Mouse (Mus musculus) limb, embryonic 13.5 days (tissue): ENCODE measurements around the gene Scgb1b18. TPM values are rescaled to one million over a fixed set of nuclear protein-coding genes. Genes with fewer than 3 reads are reported as not detected.
"Not testable (repeated sequence)": the region's sequence is repeated elsewhere in the genome, so short reads cannot be mapped to it uniquely, and the experiment has no call there.

ENCODE experiments used
- ATAC-seq: fragments of 200-750 bp; cut with Nextera tagmentation; 2 replicates; pipeline ENCODE4 v1.8.0; 2017; ENCODE audit warnings: low read depth, moderate number of reproducible peaks, moderate TSS enrichment; ENCODE audit not compliant: low FRiP score
- H3K27ac ChIP-seq: fragments of 300-500 bp; sonication (generic); 2 replicates; pipeline ENCODE4 v1.5.1; 2015; ENCODE audit warnings: inconsistent platforms, mild to moderate bottlenecking, moderate library complexity
- H3K27me3 ChIP-seq: fragments of 300-500 bp; sonication (generic); 2 replicates; pipeline ENCODE4 v1.6.1; 2015; ENCODE audit warnings: mild to moderate bottlenecking, inconsistent platforms
- H3K36me3 ChIP-seq: fragments of 300-500 bp; sonication (generic); 2 replicates; pipeline ENCODE4 v1.6.1; 2015; ENCODE audit warnings: inconsistent platforms, mild to moderate bottlenecking, moderate library complexity
- H3K4me1 ChIP-seq: fragments of 300-500 bp; sonication (generic); 2 replicates; pipeline ENCODE4 v1.6.1; 2015; ENCODE audit warnings: inconsistent platforms
- H3K4me2 ChIP-seq: fragments of 300-500 bp; sonication (generic); replicated peaks from 2 replicates; pipeline ENCODE4 v1.6.1; 2015; ENCODE audit warnings: inconsistent platforms, mild to moderate bottlenecking, moderate library complexity
- H3K4me3 ChIP-seq: fragments of 300-500 bp; sonication (generic); 2 replicates; pipeline ENCODE4 v1.5.1; 2015; ENCODE audit warnings: moderate library complexity, mild to moderate bottlenecking, inconsistent platforms
- H3K9ac ChIP-seq: fragments of 300-500 bp; sonication (generic); 2 replicates; pipeline ENCODE4 v1.6.1; 2015; ENCODE audit warnings: mild to moderate bottlenecking, inconsistent platforms
- H3K9me3 ChIP-seq: fragments of 300-500 bp; sonication (generic); 2 replicates; pipeline ENCODE4 v1.6.1; 2016; ENCODE audit warnings: inconsistent platforms
- WGBS: fragments of 180-500 bp; shearing (Covaris S2); methylation state at CpG from one replicate; pipeline ENCODE4 v1.1.7; 2015; 5-methylcytosine and 5-hydroxymethylcytosine counted together
- polyA plus RNA-seq: library from polyadenylated mRNA; unstranded; fragments of >200 nt; fragmentation: Nextera tagmentation; extraction: Ambion mirVana; gene quantifications from 2 replicates; pipeline ENCODE4 v1.2.1, GENCODE M21; 2015

The Scgb1b18 gene
- not detected in 2 replicates for polyA plus RNA-seq

DNA sequence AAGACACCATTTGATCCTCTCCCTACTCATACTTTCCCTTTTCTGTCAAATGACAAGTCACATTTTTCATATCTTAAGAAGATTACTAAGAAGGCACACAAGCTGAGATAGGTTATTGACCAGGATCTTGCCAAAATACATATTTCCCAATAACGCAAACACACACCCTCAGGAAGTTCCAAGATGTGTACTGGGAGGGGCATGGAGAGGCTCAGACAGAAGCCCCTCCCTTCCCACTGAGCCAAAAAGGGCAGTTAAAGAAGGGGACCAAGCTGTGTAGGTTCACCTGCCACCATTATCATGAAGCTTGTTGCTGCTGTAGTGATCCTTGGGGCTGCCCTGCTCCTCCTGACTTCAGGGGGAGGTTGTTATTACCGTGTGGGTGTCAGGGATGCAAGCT lies at the start of gene Scgb1b18:
TSS of gene Scgb1b18 (plus strand) at position 301 of the 400 bp plus-strand sequence.
- not testable (repeated sequence) for H3K9ac ChIP-seq, H3K4me1 ChIP-seq, H3K36me3 ChIP-seq, H3K4me3 ChIP-seq, ATAC-seq, H3K9me3 ChIP-seq, H3K27ac ChIP-seq, H3K4me2 ChIP-seq, H3K27me3 ChIP-seq
- no CpG with 5 or more reads among the region's 2 CpGs for WGBS

DNA sequence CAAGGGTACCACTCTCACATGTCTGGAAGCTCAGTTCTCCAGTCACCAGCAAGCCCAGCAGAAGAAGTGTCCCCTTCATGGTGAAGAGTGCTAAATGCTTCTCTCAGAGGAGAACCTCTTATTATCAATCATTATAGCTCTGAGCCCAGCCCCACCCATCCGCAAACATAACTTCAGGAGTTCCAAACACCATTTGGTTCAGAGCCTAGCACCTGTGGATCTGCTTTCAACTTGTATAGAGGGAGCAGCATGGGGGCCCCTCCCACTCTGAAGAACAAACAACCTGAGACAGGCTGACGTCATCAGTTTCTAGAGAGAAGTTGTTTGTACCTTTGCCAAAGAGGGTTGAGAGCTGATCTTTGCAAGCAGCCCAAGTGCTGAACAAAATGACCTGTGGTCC lies 11.6 kb upstream of the Scgb1b18 start, which contains the start of gene Scgb2b18:
TSS of gene Scgb2b18 (minus strand) at position 101 of the 400 bp plus-strand sequence.
- H3K27ac ChIP-seq, H3K9me3 ChIP-seq, H3K27me3 ChIP-seq, H3K36me3 ChIP-seq, H3K4me3 ChIP-seq, H3K4me2 ChIP-seq, ATAC-seq, H3K9ac ChIP-seq, H3K4me1 ChIP-seq: not testable (repeated sequence)
- 80% methylated on average over 2 of the region's 2 CpGs for WGBS

Other genes with a start within 250 kb of the Scgb1b18 start
- not detected in 2 replicates for gene Scgb2b17, start 129.0 kb upstream of the Scgb1b18 start, polyA plus RNA-seq
- not detected in 2 replicates for gene Scgb1b17, start 122.1 kb upstream of the Scgb1b18 start, polyA plus RNA-seq
- gene Scgb2b18, start 11.7 kb upstream of the Scgb1b18 start, polyA plus RNA-seq = not detected in 2 replicates
- not detected in 2 replicates for gene Scgb2b19, start 94.8 kb downstream of the Scgb1b18 start, polyA plus RNA-seq
- not detected in 2 replicates for gene Scgb1b19, start 101.7 kb downstream of the Scgb1b18 start, polyA plus RNA-seq
- not detected in 2 replicates for gene Scgb2b20, start 180.8 kb downstream of the Scgb1b18 start, polyA plus RNA-seq
- gene Scgb1b20, start 187.7 kb downstream of the Scgb1b18 start, polyA plus RNA-seq = not detected in 2 replicates